Mouse (Mus musculus) urinary bladder, postnatal 4 days (tissue): ENCODE measurements at regions not wholly inside any gene's neighbourhood (a gene's known extent, or its start where the extent isn't known, plus 50 kb on each side); places are given as distances from the start of the nearest gene placed in this dataset.

Experiments
- DNase-seq, 2 experiments: peaks; one replicate each; pipeline ENCODE4 v3.0.0; 2021 to 2022; ENCODE audit warnings: low spot score in 2 of 2

- no peak for DNase-seq
Observed at GRCm38 (mm10) chr7:137648621-137649020, 211.2 kb downstream of the Glrx3 start.

GRCm38 (mm10) chr7:137649650-137650049, 212.2 kb downstream of the Glrx3 start:
- DNase-seq, result no peak

GRCm38 (mm10) chr7:137653837-137654236, 216.4 kb downstream of the Glrx3 start:
- DNase-seq, result no peak

GRCm38 (mm10) chr7:137667165-137667564, 229.8 kb downstream of the Glrx3 start:
- no peak for DNase-seq

- DNase-seq, result no peak
Observed at GRCm38 (mm10) chr7:137671156-137671555, 233.7 kb downstream of the Glrx3 start.

- no peak for DNase-seq
Observed at GRCm38 (mm10) chr7:137674596-137674995, 237.2 kb downstream of the Glrx3 start.

- DNase-seq, result no peak
Observed at GRCm38 (mm10) chr7:137675381-137675780, 238.0 kb downstream of the Glrx3 start.

- peak in 1 of 2 experiments; percentile 10 for DNase-seq
Observed at GRCm38 (mm10) chr7:137684826-137685225, 247.4 kb downstream of the Glrx3 start.

GRCm38 (mm10) chr7:137685320-137685719, 247.9 kb downstream of the Glrx3 start:
- no peak for DNase-seq

GRCm38 (mm10) chr7:137696831-137697230, 259.4 kb downstream of the Glrx3 start:
- no peak for DNase-seq

GRCm38 (mm10) chr7:137698501-137698900, 261.1 kb downstream of the Glrx3 start:
- DNase-seq, result peak in 1 of 2 experiments; percentile 35

GRCm38 (mm10) chr7:137712862-137713261, 275.4 kb downstream of the Glrx3 start:
- DNase-seq, result peak in 1 of 2 experiments; percentile 32

- DNase-seq, result no peak
Observed at GRCm38 (mm10) chr7:137713856-137714255, 276.4 kb downstream of the Glrx3 start.

- DNase-seq, result no peak
Observed at GRCm38 (mm10) chr7:137714318-137714962, 277.0 kb downstream of the Glrx3 start.

- DNase-seq, result no peak
Observed at GRCm38 (mm10) chr7:137715126-137715900, 277.9 kb downstream of the Glrx3 start.

GRCm38 (mm10) chr7:137723361-137724040, 286.1 kb downstream of the Glrx3 start:
- DNase-seq, result no peak

GRCm38 (mm10) chr7:137726031-137726430, 288.6 kb downstream of the Glrx3 start:
- no peak for DNase-seq

- no peak for DNase-seq
Observed at GRCm38 (mm10) chr7:137735873-137736527, 298.6 kb downstream of the Glrx3 start.

GRCm38 (mm10) chr7:137741702-137742101, 304.3 kb downstream of the Glrx3 start:
- no peak for DNase-seq

- no peak for DNase-seq
Observed at GRCm38 (mm10) chr7:137742297-137742751, 304.9 kb downstream of the Glrx3 start.

GRCm38 (mm10) chr7:137745575-137745974, 308.2 kb downstream of the Glrx3 start:
- DNase-seq, result no peak

- DNase-seq, result no peak
Observed at GRCm38 (mm10) chr7:137745991-137746390, 308.6 kb downstream of the Glrx3 start.
